33 mouse cellular contexts compared by ENCODE assay signal in the genomic region with DNA sequence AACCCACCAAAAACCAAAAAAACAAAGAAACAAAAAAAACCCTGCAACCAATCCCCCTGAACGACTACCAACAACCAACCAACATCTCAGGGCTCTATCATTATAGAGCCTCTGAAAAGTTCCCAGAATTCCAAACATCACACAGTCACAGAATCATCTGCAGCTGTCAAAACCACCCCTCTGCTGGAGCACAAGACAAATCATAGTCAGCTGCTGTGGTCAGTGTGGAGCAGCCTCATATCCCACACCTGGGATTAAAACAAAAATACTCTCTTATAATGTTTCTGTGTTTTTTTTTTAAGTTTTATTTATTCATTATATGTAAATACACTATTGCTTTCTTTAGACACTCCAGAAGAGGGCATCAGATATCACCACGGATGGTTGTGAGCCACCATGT.
"Had no signal": no experiment of that assay in that cellular context is flagged by ENCODE, and none has a peak within 500 bp of the region (broad histone marks: within the 10 kb centered on the region; RNA-seq: fewer than 3 reads in every experiment).

No protein-coding gene starts in this region.

- H3K4me3 ChIP-seq: heart, adult 2 months; heart, embryonic 10.5 days; heart, embryonic 12.5 days; heart, embryonic 13.5 days; heart, embryonic 15.5 days; hindbrain, embryonic 10.5 days; hindbrain, embryonic 12.5 days; hindbrain, embryonic 13.5 days; hindbrain, embryonic 15.5 days; kidney, embryonic 15.5 days; layer of hippocampus, adult 2 months had no signal

- H3K4me1 ChIP-seq: kidney, embryonic 15.5 days had no signal

- H3K9ac ChIP-seq: heart, embryonic 12.5 days; heart, embryonic 13.5 days; heart, embryonic 15.5 days; hindbrain, embryonic 12.5 days; hindbrain, embryonic 13.5 days; hindbrain, embryonic 14.5 days; hindbrain, embryonic 15.5 days; kidney, embryonic 15.5 days had no signal

- H3K27me3 ChIP-seq: heart, embryonic 12.5 days; heart, embryonic 13.5 days; heart, embryonic 15.5 days; hindbrain, embryonic 12.5 days; hindbrain, embryonic 13.5 days; hindbrain, embryonic 15.5 days; kidney, embryonic 15.5 days had no signal

- DNase-seq: heart, adult 2 months; heart, postnatal 10 days; heart, postnatal 14 days; heart, postnatal 36 days; heart, postnatal 4 days; kidney, adult 11 months; kidney, adult 18-20 months; kidney, adult 8-10 months; kidney, adult 9 months; kidney, postnatal 10 days; kidney, postnatal 14 days; kidney, postnatal 25 days; kidney, postnatal 36 days; kidney, postnatal 4 days; layer of hippocampus, adult 9-11 months; layer of hippocampus, postnatal 36 days had no signal

- H3K9me3 ChIP-seq: heart, embryonic 10.5 days; heart, embryonic 13.5 days; heart, embryonic 15.5 days; hindbrain, embryonic 10.5 days; hindbrain, embryonic 12.5 days; hindbrain, embryonic 13.5 days; hindbrain, embryonic 15.5 days; kidney, embryonic 15.5 days had no signal

- ATAC-seq: hindbrain, embryonic 16.5 days; hindbrain, postnatal 0 days; inflammation-experienced regulatory T-cells, adult 6 months; intestine, embryonic 16.5 days had no signal

- H3K4me2 ChIP-seq: heart, embryonic 11.5 days; heart, embryonic 12.5 days; heart, embryonic 13.5 days; heart, embryonic 15.5 days; hindbrain, embryonic 12.5 days; hindbrain, embryonic 13.5 days; hindbrain, embryonic 14.5 days; hindbrain, embryonic 15.5 days; kidney, embryonic 15.5 days had no signal

- H3K27ac ChIP-seq: heart, adult 2 months; heart, embryonic 10.5 days; heart, embryonic 13.5 days; heart, embryonic 15.5 days; hindbrain, embryonic 10.5 days; hindbrain, postnatal 0 days; kidney, embryonic 15.5 days; kidney, postnatal 0 days; layer of hippocampus, adult 2 months had no signal
